Mouse (Mus musculus): ENCODE results near the gene Tnk1. TPM values are rescaled to one million over a fixed set of nuclear protein-coding genes. Genes with fewer than 3 reads are reported as not detected.
A peak's percentile ranks its signal among the peaks of the same experiment; 100 is the strongest.

Tnk1 gene
- total RNA-seq, 2 experiments from 2014 or later, result not detected

GRCm38 (mm10) chr11:69837952-69838713 is 20.4 kb downstream of the Tnk1 start, which contains the start of gene Tmem256:
Tmem256 (plus strand) TSS chr11:69838514.
- DNase-seq, result peak; percentile 97 to 99

GRCm38 (mm10) chr11:69837604-69837951 is 21.0 kb downstream of the Tnk1 start, which contains the start of gene Nlgn2:
Nlgn2 (minus strand) TSS chr11:69837784.
- DNase-seq, result no peak

GRCm38 (mm10) chr11:69836703-69837576 is 21.6 kb downstream of the Tnk1 start:
- DNase-seq, result peak; percentile 54 to 69

- no peak for DNase-seq
These were observed 22.6 kb downstream of the Tnk1 start for GRCm38 (mm10) chr11:69835966-69836335.

GRCm38 (mm10) chr11:69835326-69835965 is 23.1 kb downstream of the Tnk1 start:
- DNase-seq, result no peak

GRCm38 (mm10) chr11:69834001-69834549 is 24.5 kb downstream of the Tnk1 start:
- no peak for DNase-seq

- no peak for DNase-seq
These were observed 25.0 kb downstream of the Tnk1 start for GRCm38 (mm10) chr11:69833554-69833953.

- DNase-seq, result no peak
These were observed 29.7 kb downstream of the Tnk1 start for GRCm38 (mm10) chr11:69828832-69829231.

- DNase-seq, result no peak
These were observed 35.1 kb downstream of the Tnk1 start for GRCm38 (mm10) chr11:69823456-69823855.

GRCm38 (mm10) chr11:69822080-69822479 is 36.5 kb downstream of the Tnk1 start, which contains the start of gene Spem1:
Spem1 (minus strand) TSS chr11:69822180.
- DNase-seq, result no peak

- no peak for DNase-seq
These were observed 39.7 kb downstream of the Tnk1 start for GRCm38 (mm10) chr11:69818871-69819270.

GRCm38 (mm10) chr11:69818365-69818764 is 40.2 kb downstream of the Tnk1 start, which contains the start of gene Spem2:
Spem2 (minus strand) TSS chr11:69818465.
- DNase-seq, result no peak

- no peak for DNase-seq
These were observed 42.0 kb downstream of the Tnk1 start for GRCm38 (mm10) chr11:69816520-69816919.

GRCm38 (mm10) chr11:69815155-69815554 is 43.4 kb downstream of the Tnk1 start, which contains the start of gene Gm39566:
Gm39566 (minus strand) TSS chr11:69815298.
- no peak for DNase-seq

- DNase-seq, result no peak
These were observed 48.2 kb downstream of the Tnk1 start for GRCm38 (mm10) chr11:69810280-69810679.

GRCm38 (mm10) chr11:69807641-69808040 is 50.9 kb downstream of the Tnk1 start:
- DNase-seq, result no peak

GRCm38 (mm10) chr11:69806378-69806777 is 52.2 kb downstream of the Tnk1 start:
- no peak for DNase-seq

- DNase-seq, result no peak
These were observed 53.3 kb downstream of the Tnk1 start, which contains the start of gene Tmem102 for GRCm38 (mm10) chr11:69804972-69805909. Tmem102 (minus strand) TSS chr11:69805624.

GRCm38 (mm10) chr11:69804652-69804940 is 53.9 kb downstream of the Tnk1 start:
- peak in 1 of 2 experiments; percentile 52 for DNase-seq

- peak; percentile 80 to 87 for DNase-seq
These were observed 54.5 kb downstream of the Tnk1 start for GRCm38 (mm10) chr11:69803786-69804651.

Measured in heart, adult 18-20 months (tissue).